Mouse (Mus musculus) monocyte, adult 5-6 weeks (primary cell): ENCODE data around the gene Cd99l2. TPM values are rescaled to one million over a fixed set of nuclear protein-coding genes. Genes with fewer than 3 reads are reported as not detected.
"Not testable (repeated sequence)": the region's sequence is repeated elsewhere in the genome, so short reads cannot be mapped to it uniquely, and the experiment has no call there.

ENCODE experiments used
- ATAC-seq: fragments of 153-309, 156-312 bp; replicated peaks from 2 replicates; pipeline ENCODE4 v1.8.0; 2017; ENCODE audit warnings: mild to moderate bottlenecking; ENCODE audit not compliant: low TSS enrichment, insufficient number of reproducible peaks, severe bottlenecking, poor library complexity, low FRiP score
- total RNA-seq: library from RNA; stranded (forward); fragments of 200-1000, 200-491, 200-594 nt; gene quantifications from 3 replicates; pipeline ENCODE4 v1.2.3, GENCODE M21; 2017

The Cd99l2 gene
- 4.7 to 5.5 TPM (median 5.1 TPM) in 3 replicates for total RNA-seq

DNA sequence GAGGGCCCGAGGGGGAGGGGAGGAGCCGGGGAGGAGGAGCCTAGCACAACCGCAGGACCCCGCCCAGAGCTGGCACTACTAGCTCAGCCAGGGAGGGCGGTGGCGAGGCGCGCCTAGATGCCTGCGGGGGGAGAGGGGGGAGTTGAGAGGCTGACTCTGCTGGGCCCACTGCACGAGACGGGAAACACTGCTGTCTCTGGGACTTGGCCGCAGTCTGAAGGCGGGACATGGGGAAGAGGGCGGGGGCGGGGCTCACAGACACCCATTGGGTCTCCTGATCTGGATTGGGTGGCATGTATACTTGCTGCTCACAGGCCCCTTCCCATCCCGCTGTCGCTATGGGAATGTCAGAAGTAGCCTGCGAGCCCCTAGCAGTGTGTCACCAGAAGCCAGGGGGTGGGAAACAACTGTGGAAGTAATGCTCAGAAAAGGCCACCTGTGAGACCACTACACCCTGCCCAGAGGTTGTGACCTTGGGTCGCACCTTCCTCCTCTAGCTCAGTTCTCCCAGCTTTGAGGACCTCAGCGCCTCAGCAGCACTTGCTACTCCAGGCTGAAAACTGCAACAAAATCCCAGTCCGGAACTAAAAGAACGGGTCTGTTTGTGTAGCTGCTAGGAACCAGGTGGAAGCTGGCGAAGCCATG is at the start of gene Cd99l2:
TSS of gene Cd99l2 (minus strand) at position 216 of the 645 bp plus-strand sequence.
- peak; percentile 90 for ATAC-seq

- ATAC-seq: no peak
Observed at GRCm38 (mm10) chrX:71540821-71541510, 48.3 kb upstream of the Cd99l2 start.

DNA sequence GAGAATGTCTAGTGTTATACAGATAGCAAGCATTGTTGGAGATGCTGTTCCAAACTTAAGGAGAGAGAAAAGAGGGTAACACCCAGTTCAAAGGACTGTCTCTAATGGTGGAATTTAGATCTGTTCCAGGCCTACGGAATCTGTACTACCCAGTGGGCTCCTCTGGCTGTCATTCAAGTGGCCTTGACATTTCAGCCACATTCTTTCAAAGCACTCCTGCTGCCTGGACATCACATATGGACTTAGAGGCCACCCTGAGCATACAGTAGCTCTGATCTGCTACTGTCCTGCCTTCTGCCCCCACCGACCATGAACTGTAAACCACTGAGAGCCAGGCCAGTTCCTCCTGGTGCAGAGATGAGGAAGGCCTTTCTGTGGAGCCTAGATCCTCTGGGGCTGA is 45.1 kb upstream of the Cd99l2 start:
- no peak for ATAC-seq

DNA sequence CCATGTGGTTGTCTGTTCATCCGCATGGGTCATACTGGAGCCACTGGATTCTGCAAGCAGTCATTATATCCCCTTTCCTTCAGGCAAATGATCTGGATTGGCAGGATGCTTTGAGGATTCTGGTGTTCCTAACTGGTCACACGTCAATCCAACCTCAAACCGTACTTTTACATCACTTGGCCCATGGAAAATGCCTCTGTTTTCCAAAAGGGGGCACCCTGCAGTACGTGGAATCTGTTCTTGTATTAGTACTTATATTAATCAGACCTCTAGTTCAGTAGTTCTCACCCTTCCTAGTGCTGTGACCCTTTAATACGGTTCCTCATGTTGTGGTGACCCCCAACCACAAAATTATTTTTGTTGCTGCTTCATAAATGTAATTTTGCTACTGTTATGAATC is 41.5 kb upstream of the Cd99l2 start:
- no peak for ATAC-seq

GRCm38 (mm10) chrX:71532635-71533034 is 40.0 kb upstream of the Cd99l2 start:
- ATAC-seq: no peak

- no peak for ATAC-seq
Observed at GRCm38 (mm10) chrX:71528646-71529045, 36.0 kb upstream of the Cd99l2 start.

GRCm38 (mm10) chrX:71528150-71528549 is 35.5 kb upstream of the Cd99l2 start:
- ATAC-seq: no peak

DNA sequence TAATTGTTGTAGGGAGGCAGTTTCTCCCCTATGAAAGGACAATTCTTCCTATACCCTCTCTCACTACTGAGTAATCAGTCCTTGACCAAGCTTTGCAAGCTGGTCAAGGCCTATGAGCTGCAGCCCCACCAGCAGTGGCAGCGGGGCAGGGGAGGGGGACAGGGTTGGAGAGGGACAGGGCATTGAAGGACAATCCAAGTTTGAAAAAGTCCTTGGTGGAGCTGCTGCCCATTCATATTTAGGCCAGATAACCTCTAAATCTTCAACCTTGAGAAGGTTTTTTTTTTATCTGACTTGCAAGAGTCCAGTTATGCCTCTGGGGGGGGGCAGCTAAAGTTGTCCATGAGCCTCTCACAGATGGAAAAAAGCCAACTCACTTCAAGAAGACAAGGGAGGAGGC is 34.8 kb upstream of the Cd99l2 start:
- ATAC-seq: no peak

DNA sequence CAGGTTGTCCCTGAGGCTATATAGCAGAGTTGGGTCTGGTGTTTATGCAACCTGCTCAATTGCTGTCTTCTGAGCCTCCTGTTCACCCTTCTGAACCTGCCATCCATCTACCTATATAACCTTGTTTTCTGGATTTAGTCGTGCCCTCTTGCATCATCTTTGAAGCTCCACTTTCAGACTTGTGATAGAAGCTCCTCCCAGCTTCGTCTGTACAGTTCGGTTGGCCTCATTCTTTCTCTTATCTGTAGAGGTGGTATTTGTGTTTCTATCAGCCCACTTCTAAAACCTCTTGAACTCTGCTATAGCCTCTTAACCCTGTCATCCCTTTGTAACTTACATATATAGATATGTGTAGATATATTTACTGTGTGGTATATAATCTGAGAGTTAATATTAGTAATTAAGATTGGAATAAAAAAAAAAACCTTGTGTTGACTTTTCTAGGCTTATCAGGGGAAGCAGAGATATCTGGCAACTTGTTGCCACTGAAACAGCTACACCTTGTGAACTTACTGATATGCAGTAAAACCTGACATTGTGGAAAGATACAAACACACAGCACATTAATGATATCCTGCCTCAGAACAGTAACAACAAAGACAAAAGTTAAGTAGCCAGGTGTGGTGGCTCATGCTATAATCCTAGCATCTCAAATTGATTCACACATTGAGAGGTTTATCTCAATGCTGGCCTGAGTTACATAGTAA is 33.1 kb upstream of the Cd99l2 start:
- no peak for ATAC-seq

- no peak for ATAC-seq
Observed at GRCm38 (mm10) chrX:71524310-71524709, 31.7 kb upstream of the Cd99l2 start.

- no peak for ATAC-seq
Observed at GRCm38 (mm10) chrX:71522889-71523288, 30.2 kb upstream of the Cd99l2 start.

- ATAC-seq: no peak
Observed at GRCm38 (mm10) chrX:71519252-71519651, 26.6 kb upstream of the Cd99l2 start.

- ATAC-seq: not testable (repeated sequence)
Observed at GRCm38 (mm10) chrX:71506591-71506990, 13.9 kb upstream of the Cd99l2 start.

GRCm38 (mm10) chrX:71493279-71493656 is 619 bp upstream of the Cd99l2 start:
- no peak for ATAC-seq

GRCm38 (mm10) chrX:71491931-71492633 is 567 bp downstream of the Cd99l2 start:
- no peak for ATAC-seq

DNA sequence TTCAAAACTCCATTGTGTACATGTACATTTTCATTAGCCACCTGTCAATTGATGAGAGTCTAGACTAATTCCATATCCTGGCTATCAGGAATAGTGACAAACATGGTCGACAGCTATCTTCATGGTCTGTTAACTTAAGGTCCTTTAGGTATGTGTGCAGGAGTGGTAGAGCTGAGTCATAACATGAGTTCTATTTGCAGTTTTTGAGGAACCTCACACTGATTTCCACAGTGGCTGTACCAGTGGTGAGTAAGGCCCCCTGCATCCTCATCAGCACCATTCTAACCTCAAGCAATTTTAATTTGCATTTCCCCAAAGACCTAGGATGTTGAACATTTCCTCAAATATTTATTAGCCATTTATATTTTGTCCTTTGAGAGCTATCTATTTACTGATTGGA is 3.3 kb downstream of the Cd99l2 start:
- ATAC-seq: no peak

- no peak for ATAC-seq
Observed at GRCm38 (mm10) chrX:71482244-71482643, 10.4 kb downstream of the Cd99l2 start.

GRCm38 (mm10) chrX:71475992-71476391 is 16.7 kb downstream of the Cd99l2 start:
- ATAC-seq: no peak

- ATAC-seq: no peak
Observed at GRCm38 (mm10) chrX:71475497-71475896, 17.2 kb downstream of the Cd99l2 start.
